Mouse (Mus musculus) heart, postnatal 0 days (tissue): Measurements from ENCODE around the gene Arpc1a.

Experiments used
- CTCF ChIP-seq: IDR thresholded peaks from 2 replicates; pipeline ENCODE4 v1.5.1; 2016; ENCODE audit warnings: antibody characterized with exemption, control low read depth, low read depth
- EP300 ChIP-seq: IDR thresholded peaks from 2 replicates; pipeline ENCODE4 v1.6.1; 2016; ENCODE audit warnings: antibody characterized with exemption, low read depth

DNA sequence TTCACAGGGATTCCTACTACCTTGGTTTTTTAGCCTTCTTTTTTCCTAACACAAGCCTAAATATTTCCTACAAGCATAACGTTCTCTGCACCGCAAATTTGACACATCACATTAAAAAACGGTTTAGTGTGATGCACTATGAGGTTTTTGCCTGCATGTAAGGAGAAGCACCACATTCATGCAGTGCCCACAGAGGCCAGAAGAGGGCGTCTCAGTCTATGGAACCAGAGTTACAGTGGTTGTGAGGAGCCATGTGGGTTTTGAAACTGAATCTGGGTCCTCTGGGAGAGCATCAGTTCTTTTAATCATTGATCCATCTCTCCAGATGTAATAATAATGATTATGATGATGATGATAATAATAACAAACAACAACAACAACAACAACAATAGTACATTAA, 42.0 kb upstream of the Arpc1a start:
- TF ChIP-seq CTCF, result peak; percentile 25; the same call in 1 of the 2 replicates
- no peak for TF ChIP-seq EP300
